In genomic region chr9:95771671-95772070, GRCm38 (mm10) we compare ENCODE assay signal across 10 mouse cellular contexts. TPM values are rescaled to one million over a fixed set of nuclear protein-coding genes. Genes with fewer than 3 reads are reported as not detected.
"Had no signal": no experiment of that assay in that cellular context is flagged by ENCODE, and none has a peak within 500 bp of the region (broad histone marks: within the 10 kb centered on the region; RNA-seq: fewer than 3 reads in every experiment).

No protein-coding gene starts in this region.

- DNase-seq: lung, adult 18-20 months; lung, postnatal 10 days; lung, postnatal 4 days; right cerebral cortex, postnatal 14 days; thymus, adult 18-20 months; thymus, postnatal 14 days; thymus, postnatal 36 days had no signal

- ATAC-seq: midbrain, embryonic 13.5 days; midbrain, embryonic 15.5 days had no signal

RNA-seq across cellular contexts. Expression of gene Trpc1, which starts 21.5 kb away (rescaled TPM):
- total RNA-seq: megakaryocyte, adult 5-6 weeks had no signal
